Mouse (Mus musculus) lung, adult 18-20 months (tissue): ENCODE measurements around the gene Rab11fip3.
A peak's percentile ranks its signal among the peaks of the same experiment; 100 is the strongest.

ENCODE experiments used
- DNase-seq, 2 experiments: peaks; one replicate each; pipeline ENCODE4 v3.0.0; 2022; ENCODE audit warnings: mixed read lengths in 2 of 2

Rab11fip3 gene

GRCm38 (mm10) chr17:26031583-26031982 lies 37.8 kb downstream of the Rab11fip3 start:
- no peak for DNase-seq

GRCm38 (mm10) chr17:26028261-26028660 lies 41.1 kb downstream of the Rab11fip3 start:
- DNase-seq, result no peak

GRCm38 (mm10) chr17:26024674-26025073 lies 44.7 kb downstream of the Rab11fip3 start:
- DNase-seq, result no peak

GRCm38 (mm10) chr17:26023966-26024365 lies 45.4 kb downstream of the Rab11fip3 start:
- DNase-seq, result no peak

- DNase-seq, result no peak
Measured at GRCm38 (mm10) chr17:26023181-26023580, 46.2 kb downstream of the Rab11fip3 start.

- no peak for DNase-seq
Measured at GRCm38 (mm10) chr17:26021728-26022341, 47.5 kb downstream of the Rab11fip3 start.

- no peak for DNase-seq
Measured at GRCm38 (mm10) chr17:26020848-26021347, 48.5 kb downstream of the Rab11fip3 start.

GRCm38 (mm10) chr17:26018388-26018787 lies 51.0 kb downstream of the Rab11fip3 start:
- no peak for DNase-seq

GRCm38 (mm10) chr17:26017949-26018348 lies 51.4 kb downstream of the Rab11fip3 start:
- DNase-seq, result no peak

- no peak for DNase-seq
Measured at GRCm38 (mm10) chr17:26017021-26017420, 52.3 kb downstream of the Rab11fip3 start.

GRCm38 (mm10) chr17:26013711-26014110 lies 55.6 kb downstream of the Rab11fip3 start:
- DNase-seq, result no peak

- DNase-seq, result peak; percentile 73 to 78
Measured at GRCm38 (mm10) chr17:26011841-26012460, 57.4 kb downstream of the Rab11fip3 start.

- DNase-seq, result peak; percentile 55 to 74
Measured at GRCm38 (mm10) chr17:26009540-26009939, 59.8 kb downstream of the Rab11fip3 start.

GRCm38 (mm10) chr17:26008787-26009186 lies 60.6 kb downstream of the Rab11fip3 start:
- no peak for DNase-seq

GRCm38 (mm10) chr17:26008331-26008730 lies 61.0 kb downstream of the Rab11fip3 start:
- DNase-seq, result no peak

GRCm38 (mm10) chr17:26007646-26008045 lies 61.7 kb downstream of the Rab11fip3 start:
- DNase-seq, result no peak

GRCm38 (mm10) chr17:26005731-26006450 lies 63.5 kb downstream of the Rab11fip3 start:
- no peak for DNase-seq

GRCm38 (mm10) chr17:26004711-26005110 lies 64.6 kb downstream of the Rab11fip3 start:
- no peak for DNase-seq

- no peak for DNase-seq
Measured at GRCm38 (mm10) chr17:26003864-26004263, 65.5 kb downstream of the Rab11fip3 start.

- no peak for DNase-seq
Measured at GRCm38 (mm10) chr17:25998425-25998824, 70.9 kb downstream of the Rab11fip3 start.

- no peak for DNase-seq
Measured at GRCm38 (mm10) chr17:25993489-25993888, 75.9 kb downstream of the Rab11fip3 start.

- no peak for DNase-seq
Measured at GRCm38 (mm10) chr17:25992274-25992673, 77.1 kb downstream of the Rab11fip3 start.

GRCm38 (mm10) chr17:25990331-25990730 lies 79.0 kb downstream of the Rab11fip3 start:
- no peak for DNase-seq
